Mouse (Mus musculus): ENCODE results near the gene Hist1h2bp. TPM values are rescaled to one million over a fixed set of nuclear protein-coding genes. Genes with fewer than 3 reads are reported as not detected.
"Not testable (repeated sequence)": the region's sequence is repeated elsewhere in the genome, so short reads cannot be mapped to it uniquely, and the experiment has no call there.

Hist1h2bp gene
- 1.0 and 2.8 TPM in 2 replicates for polyA plus RNA-seq (2015; fragmentation: Nextera tagmentation; extraction: Ambion mirVana)

DNA sequence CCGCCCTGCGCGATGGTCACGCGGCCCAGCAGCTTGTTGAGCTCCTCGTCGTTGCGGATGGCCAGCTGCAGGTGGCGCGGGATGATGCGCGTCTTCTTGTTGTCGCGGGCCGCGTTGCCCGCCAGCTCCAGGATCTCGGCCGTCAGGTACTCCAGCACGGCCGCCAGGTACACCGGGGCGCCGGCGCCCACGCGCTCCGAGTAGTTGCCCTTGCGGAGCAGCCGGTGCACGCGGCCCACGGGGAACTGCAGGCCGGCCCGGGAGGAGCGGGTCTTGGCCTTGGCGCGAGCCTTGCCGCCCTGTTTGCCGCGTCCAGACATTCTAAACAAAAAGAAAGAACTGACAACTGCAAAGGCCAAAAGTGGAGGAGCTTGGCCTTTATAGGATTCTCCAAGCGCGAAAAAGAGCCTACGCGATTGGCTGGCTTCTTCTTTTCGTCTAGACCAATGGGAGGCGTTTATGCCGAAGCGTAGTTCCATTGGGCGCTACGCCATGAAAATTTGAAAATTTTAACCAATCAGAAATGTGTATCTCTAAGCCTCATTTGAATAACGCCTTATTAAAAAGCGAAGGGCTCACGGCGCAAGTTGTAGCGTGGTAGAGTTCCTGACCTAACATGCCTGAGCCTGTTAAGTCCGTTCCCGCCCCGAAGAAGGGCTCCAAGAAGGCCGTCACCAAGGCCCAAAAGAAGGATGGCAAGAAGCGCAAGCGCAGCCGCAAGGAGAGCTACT is at the start of gene Hist1h2bp, which contains the start of gene Hist1h2an:
TSS of gene Hist1h2bp (plus strand) at position 563 of the 731 bp plus-strand sequence.
TSS of gene Hist1h2an (minus strand) at position 320 of the 731 bp plus-strand sequence.
- peak within 1 kb of the TSS; percentile 31; the same call in 1 of the 2 replicates for H3K9ac ChIP-seq
- peak within 1 kb of the TSS; percentile 82 for H3K27ac ChIP-seq (replicated peaks)
- peaks cover 37% of the 10 kb centered on the region for H3K4me1 ChIP-seq
- not testable (repeated sequence) for H3K9me3 ChIP-seq (replicated peaks); H3K27me3 ChIP-seq; H3K36me3 ChIP-seq
- peak within 1 kb of the TSS; percentile 53 for H3K4me2 ChIP-seq (replicated peaks)
- H3K4me3 ChIP-seq (replicated peaks) = peak within 1 kb of the TSS; percentile 42
- peak; percentile 94 for ATAC-seq (ENCODE audit: insufficient number of reproducible peaks, low FRiP score, low TSS enrichment, low read depth)
- WGBS = under 1% methylated on average over 39 of the region's 63 CpGs

DNA sequence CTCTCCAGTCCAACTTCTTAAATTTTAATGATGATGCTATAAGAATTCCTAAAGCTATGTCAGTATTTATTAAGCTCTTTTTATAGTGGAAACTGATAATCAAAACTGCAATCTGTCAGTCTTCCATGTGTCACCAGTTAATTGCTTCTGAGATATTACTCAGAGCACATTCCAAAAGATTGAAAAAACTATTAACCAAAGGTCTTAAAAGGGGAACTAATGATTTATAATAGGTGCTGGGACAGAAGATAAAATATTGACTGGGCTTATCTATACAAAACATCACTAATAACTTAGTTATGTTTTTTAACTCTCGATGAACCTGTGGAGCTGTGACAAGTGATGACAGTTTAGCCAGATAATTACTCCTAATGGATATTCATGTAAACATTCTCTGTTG is 42.3 kb upstream of the Hist1h2bp start:
- Histone ChIP-seq H3K27ac (replicated peaks) (no peak overlapping the region), H3K4me3 (replicated peaks) (no peak overlapping the region), H3K4me2 (replicated peaks) (no peak overlapping the region), H3K9me3 (replicated peaks) (no peaks in the 10 kb centered on the region), H3K9ac (no peak overlapping the region), H3K4me1 (peaks cover 8% of the 10 kb centered on the region), H3K27me3 (no peaks in the 10 kb centered on the region), H3K36me3 (no peaks in the 10 kb centered on the region)
- WGBS = 88% methylated on average over 1 of the region's 1 CpGs
- ATAC-seq (ENCODE audit: insufficient number of reproducible peaks, low FRiP score, low TSS enrichment, low read depth) = no peak

DNA sequence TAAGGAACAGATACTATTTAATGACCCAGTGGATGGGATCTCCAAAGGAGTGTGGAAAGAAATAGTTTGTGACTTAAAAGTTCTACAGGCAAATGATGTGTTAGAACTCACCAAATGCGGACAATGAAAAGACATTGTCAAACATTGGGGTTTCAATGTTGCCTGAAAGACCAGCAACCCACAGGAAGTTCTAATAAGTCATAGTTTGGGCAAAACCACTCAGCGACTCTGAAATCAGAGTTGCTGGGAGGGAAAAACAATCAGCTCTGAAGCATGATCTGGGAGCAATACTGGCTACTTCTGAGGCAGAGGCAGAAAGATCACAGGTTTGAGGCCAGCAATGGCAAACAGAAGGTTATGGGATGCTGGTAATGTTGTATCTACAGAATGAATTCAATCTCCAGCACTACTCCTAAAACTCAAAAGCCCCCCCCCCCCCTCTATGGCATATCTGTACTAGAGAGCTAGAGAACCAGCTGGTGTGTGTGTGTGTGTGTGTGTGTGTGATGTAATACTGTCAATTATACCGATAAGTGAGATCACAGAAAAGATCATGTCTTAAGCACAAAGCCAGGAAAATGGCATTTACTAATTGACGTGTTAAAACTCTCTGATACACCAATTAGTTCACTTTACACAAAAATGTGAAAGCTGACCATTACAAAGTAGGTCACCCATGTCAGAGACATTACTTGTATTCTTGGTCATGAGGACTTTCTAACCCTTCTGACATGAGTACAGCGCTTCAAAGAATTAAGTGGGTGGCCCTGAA is 37.7 kb upstream of the Hist1h2bp start:
- Histone ChIP-seq H3K9ac (peak overlapping the region; percentile 44), H3K27ac (replicated peaks) (peak overlapping the region; percentile 94), H3K4me3 (replicated peaks) (peak overlapping the region; percentile 51), H3K4me1 (peaks cover 16% of the 10 kb centered on the region), H3K36me3 (no peaks in the 10 kb centered on the region), H3K9me3 (replicated peaks) (no peaks in the 10 kb centered on the region), H3K4me2 (replicated peaks) (peak overlapping the region; percentile 62), H3K27me3 (no peaks in the 10 kb centered on the region)
- ATAC-seq (ENCODE audit: insufficient number of reproducible peaks, low FRiP score, low TSS enrichment, low read depth) = no peak
- WGBS = 3% methylated on average over 5 of the region's 5 CpGs

DNA sequence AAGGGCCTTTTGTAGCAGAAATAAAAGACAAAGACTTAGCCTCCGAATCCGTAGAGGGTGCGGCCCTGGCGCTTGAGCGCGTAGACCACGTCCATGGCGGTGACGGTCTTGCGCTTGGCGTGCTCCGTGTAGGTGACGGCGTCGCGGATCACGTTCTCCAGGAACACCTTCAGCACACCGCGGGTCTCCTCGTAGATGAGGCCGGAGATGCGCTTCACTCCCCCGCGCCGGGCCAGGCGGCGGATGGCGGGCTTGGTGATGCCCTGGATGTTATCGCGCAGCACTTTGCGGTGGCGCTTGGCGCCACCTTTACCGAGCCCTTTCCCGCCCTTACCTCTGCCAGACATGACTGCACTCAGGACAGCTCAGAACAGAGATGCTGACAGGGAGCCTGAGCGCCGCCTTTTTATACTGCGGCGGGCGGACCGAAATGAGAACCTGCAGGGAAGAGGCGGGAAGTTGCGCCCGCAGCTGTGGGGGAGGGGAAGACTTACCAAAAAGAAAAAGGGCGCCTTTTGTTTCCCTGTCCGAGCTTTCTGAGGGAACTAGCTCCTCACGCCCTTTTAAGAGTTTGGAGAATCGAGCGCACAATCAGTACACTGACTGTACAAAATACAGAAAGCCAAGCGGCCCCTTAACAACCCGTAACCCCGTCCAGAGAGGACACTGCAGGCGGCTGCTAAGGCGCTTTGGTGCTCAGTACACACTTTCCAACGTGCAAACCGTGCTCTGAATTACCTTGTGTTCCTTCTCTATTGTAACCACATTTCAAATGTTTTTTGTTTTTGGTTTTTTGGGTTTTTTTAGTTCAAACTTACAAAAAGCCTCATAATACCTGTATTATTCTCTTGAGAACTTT is 36.9 kb upstream of the Hist1h2bp start, which contains the start of gene Hist1h4k:
TSS of gene Hist1h4k (minus strand) at position 347 of the 859 bp plus-strand sequence.
- Histone ChIP-seq H3K27ac (replicated peaks) (peak within 1 kb of the TSS; percentile 94), H3K4me1 (peaks cover 19% of the 10 kb centered on the region), H3K9ac (peak within 1 kb of the TSS; percentile 44), H3K4me3 (replicated peaks) (peak within 1 kb of the TSS; percentile 51), H3K4me2 (replicated peaks) (peak within 1 kb of the TSS; percentile 62)
- H3K9me3 ChIP-seq (replicated peaks); H3K27me3 ChIP-seq; H3K36me3 ChIP-seq: not testable (repeated sequence)
- WGBS = under 1% methylated on average over 49 of the region's 56 CpGs
- ATAC-seq (ENCODE audit: insufficient number of reproducible peaks, low FRiP score, low TSS enrichment, low read depth) = peak; percentile 84

DNA sequence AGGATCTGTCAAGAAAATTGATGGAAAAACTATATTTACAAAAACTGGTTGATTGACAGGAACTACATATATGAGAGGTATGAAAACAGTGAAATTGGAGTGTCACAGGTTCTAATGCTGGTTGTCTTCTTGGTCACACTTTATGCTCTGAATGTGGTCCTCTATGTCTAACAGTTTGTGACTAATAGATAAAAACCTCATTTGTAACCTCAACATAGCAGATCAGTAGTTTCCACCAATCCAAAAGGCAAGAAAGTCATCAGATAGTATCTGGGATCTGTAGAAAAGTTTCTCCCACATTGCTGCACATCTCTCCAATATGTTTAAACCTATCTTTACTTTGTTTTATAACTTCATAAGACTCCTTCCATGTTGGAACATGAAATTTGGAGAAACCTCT is 35.8 kb upstream of the Hist1h2bp start:
- Histone ChIP-seq H3K27me3 (no peaks in the 10 kb centered on the region), H3K27ac (replicated peaks) (0 out of 2 replicates have a peak overlapping the region, but pooled peaks have one; percentile 58), H3K36me3 (no peaks in the 10 kb centered on the region), H3K9ac (no peak overlapping the region), H3K4me1 (peaks cover 19% of the 10 kb centered on the region), H3K9me3 (replicated peaks) (no peaks in the 10 kb centered on the region), H3K4me2 (replicated peaks) (no peak overlapping the region), H3K4me3 (replicated peaks) (no peak overlapping the region)
- no peak for ATAC-seq (ENCODE audit: insufficient number of reproducible peaks, low FRiP score, low TSS enrichment, low read depth)

DNA sequence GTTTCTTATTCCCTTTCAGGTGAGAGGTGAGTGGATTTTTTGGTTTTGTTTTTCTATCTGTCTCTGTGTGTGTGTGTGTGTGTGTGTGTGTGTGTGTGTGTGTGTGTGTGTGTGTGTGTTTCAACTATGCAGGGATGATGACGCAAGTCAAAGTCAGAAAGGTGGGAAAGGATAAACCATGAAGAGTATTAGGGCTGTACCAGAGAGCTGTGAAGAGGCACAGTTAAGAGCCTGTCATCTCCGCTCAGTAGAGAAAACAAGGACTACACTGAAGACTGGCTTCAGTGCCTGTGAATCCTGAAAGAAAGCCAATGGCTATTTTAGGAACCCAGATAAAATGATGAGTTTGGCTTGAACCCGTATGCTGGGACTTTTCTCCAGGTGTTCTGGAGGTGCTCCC is 35.4 kb upstream of the Hist1h2bp start:
- Histone ChIP-seq H3K27ac (replicated peaks) (peak overlapping the region; percentile 92; the same call in 1 of the 2 replicates), H3K4me2 (replicated peaks) (0 out of 2 replicates have a peak overlapping the region, but pooled peaks have one; percentile 64), H3K27me3 (no peaks in the 10 kb centered on the region), H3K4me3 (replicated peaks) (no peak overlapping the region), H3K36me3 (no peaks in the 10 kb centered on the region), H3K9me3 (replicated peaks) (no peaks in the 10 kb centered on the region), H3K4me1 (peaks cover 19% of the 10 kb centered on the region), H3K9ac (no peak overlapping the region)
- no peak for ATAC-seq (ENCODE audit: insufficient number of reproducible peaks, low FRiP score, low TSS enrichment, low read depth)
- 62% methylated on average over 3 of the region's 3 CpGs for WGBS

DNA sequence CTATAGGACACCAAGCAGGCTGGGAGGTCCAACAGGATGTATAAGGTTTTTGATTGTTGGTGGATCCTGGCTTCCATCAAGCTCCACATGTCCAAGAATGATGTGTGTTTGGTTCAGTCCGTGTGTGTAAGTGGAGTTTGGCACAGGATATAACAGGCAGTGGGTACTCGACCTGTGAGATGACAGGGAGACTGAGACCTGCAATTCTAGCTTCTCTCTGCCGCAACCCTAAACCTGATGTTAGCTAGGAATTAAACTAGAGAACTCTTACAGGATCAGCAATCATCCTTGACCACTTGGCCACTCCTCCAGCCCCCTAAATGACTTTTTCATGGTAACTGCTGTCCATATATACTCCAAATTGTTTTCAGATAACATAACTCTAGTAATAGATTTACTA is 34.9 kb upstream of the Hist1h2bp start:
- Histone ChIP-seq H3K9me3 (replicated peaks) (no peaks in the 10 kb centered on the region), H3K4me2 (replicated peaks) (0 out of 2 replicates have a peak overlapping the region, but pooled peaks have one; percentile 64), H3K27me3 (no peaks in the 10 kb centered on the region), H3K27ac (replicated peaks) (peak overlapping the region; percentile 92), H3K4me1 (peaks cover 17% of the 10 kb centered on the region), H3K36me3 (no peaks in the 10 kb centered on the region), H3K9ac (no peak overlapping the region), H3K4me3 (replicated peaks) (no peak overlapping the region)
- 31% methylated on average over 3 of the region's 3 CpGs for WGBS
- ATAC-seq (ENCODE audit: insufficient number of reproducible peaks, low FRiP score, low TSS enrichment, low read depth) = no peak

DNA sequence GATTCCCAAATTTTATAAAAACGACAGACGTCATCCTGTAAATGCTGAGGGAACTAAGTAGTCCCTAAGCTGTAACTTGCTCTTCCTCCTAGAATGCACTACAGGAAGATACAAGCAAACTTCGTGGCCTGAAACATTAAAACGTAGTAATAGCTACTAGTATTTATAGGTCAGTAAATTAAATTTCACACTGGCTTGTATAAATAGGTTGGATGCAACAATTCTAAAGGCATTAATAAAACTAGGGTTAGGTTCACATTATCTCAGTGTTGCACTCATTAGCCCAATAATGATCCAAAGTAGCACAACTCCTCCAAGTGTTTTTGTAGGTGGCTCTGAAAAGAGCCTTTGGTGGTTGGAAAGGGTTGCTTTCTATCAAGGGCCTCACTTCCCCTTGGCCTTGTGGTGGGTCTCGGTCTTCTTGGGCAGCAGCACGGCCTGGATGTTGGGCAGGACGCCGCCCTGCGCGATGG is 34.2 kb upstream of the Hist1h2bp start:
- peak overlapping the region; percentile 15; the same call in 1 of the 2 replicates for H3K9ac ChIP-seq
- 1% methylated on average over 10 of the region's 10 CpGs for WGBS

DNA sequence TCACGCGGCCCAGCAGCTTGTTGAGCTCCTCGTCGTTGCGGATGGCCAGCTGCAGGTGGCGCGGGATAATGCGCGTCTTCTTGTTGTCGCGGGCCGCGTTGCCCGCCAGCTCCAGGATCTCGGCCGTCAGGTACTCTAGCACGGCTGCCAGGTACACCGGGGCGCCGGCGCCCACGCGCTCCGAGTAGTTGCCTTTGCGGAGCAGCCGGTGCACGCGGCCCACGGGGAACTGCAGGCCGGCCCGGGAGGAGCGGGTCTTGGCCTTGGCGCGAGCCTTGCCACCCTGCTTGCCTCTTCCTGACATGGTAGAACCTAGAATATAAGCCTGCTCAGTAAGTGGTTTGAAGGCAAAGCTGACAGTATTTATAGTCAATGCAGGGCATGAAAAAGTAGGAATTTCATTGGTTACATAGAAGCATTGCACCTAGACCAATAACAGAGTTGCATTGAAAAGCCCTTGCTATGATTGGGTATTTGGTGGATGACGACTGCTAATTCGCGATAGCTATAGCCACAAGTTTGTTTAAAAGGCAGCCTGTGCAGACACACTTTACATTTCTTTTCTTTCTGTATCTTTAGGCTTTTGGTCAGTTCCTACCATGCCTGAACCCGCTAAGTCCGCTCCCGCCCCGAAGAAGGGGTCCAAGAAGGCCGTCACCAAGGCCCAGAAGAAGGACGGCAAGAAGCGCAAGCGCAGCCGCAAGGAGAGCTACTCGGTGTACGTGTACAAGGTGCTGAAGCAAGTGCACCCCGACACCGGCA is 33.6 kb upstream of the Hist1h2bp start, which contains the start of the genes Hist1h2ak and Hist1h2bn:
TSS of gene Hist1h2ak (minus strand) at position 304 of the 762 bp plus-strand sequence.
TSS of gene Hist1h2bn (plus strand) at position 600 of the 762 bp plus-strand sequence.
- H3K36me3 ChIP-seq; H3K9me3 ChIP-seq (replicated peaks); H3K27me3 ChIP-seq: not testable (repeated sequence)
- Histone ChIP-seq H3K27ac (replicated peaks) (peak within 1 kb of the TSS; percentile 92), H3K4me3 (replicated peaks) (peak within 1 kb of the TSS; percentile 48), H3K9ac (peak within 1 kb of the TSS; percentile 18), H3K4me2 (replicated peaks) (peak within 1 kb of the TSS; percentile 64), H3K4me1 (peaks cover 15% of the 10 kb centered on the region)
- WGBS = under 1% methylated on average over 49 of the region's 50 CpGs
- peak; percentile 93 for ATAC-seq (ENCODE audit: insufficient number of reproducible peaks, low FRiP score, low TSS enrichment, low read depth)

More for the DNA sequence above, 34.2 kb upstream of the Hist1h2bp start:
- ATAC-seq (ENCODE audit: insufficient number of reproducible peaks, low FRiP score, low TSS enrichment, low read depth) = no peak
- peak overlapping the region; percentile 64 for H3K4me2 ChIP-seq (replicated peaks)
- no peaks in the 10 kb centered on the region for H3K9me3 ChIP-seq (replicated peaks)
- peaks cover 15% of the 10 kb centered on the region for H3K4me1 ChIP-seq
- peak overlapping the region; percentile 48 for H3K4me3 ChIP-seq (replicated peaks)
- H3K27me3 ChIP-seq = no peaks in the 10 kb centered on the region
- peak overlapping the region; percentile 92 for H3K27ac ChIP-seq (replicated peaks)
- H3K36me3 ChIP-seq = no peaks in the 10 kb centered on the region
